Mouse (Mus musculus): ENCODE data around the gene Suclg1. TPM values are rescaled to one million over a fixed set of nuclear protein-coding genes. Genes with fewer than 3 reads are reported as not detected.

Suclg1 gene
- total RNA-seq (2023), result 19.9 and 23.7 TPM in 2 replicates

GRCm38 (mm10) chr6:73248237-73249048 lies at the start of gene Suclg1:
TSS of gene Suclg1 (plus strand) at chr6:73248382.

DNA sequence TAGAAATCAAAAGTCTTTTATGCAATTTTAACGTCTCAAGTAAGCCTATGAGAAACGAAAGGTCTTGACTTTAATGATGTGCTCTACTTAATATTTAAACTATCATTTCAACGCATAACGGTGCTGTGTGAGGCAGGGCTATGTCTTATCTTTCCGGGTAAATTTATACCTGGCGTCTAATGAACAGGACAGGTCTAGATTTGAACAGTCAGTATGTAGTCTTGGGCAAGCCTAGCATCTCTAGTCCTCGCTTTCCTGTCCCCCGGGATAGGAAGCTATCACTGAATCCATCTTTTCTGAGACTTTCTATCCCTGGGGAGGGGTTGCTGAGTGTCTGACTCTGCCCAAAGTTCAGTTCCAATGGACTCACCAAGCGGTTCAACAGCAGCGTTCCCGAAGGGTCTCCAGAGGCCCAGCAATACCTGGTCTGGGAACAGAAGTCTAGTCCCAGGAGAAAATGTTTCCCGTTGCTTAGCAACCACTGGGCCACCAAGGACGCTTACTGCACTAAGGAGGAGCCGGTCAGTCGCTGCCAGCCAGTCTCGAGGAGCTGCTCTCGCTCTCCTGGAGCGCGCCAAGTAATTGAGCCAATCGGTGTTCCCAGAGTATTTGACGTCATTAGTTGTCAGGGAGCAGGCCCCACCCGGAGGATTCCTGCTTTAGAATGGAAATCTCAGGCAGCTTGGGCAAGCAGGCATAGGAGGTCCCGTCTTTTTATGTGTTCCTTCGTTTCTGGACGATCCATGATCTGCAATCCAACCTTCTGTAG lies 26.8 kb upstream of the Suclg1 start, which contains the start of gene Dnah6:
Dnah6 (minus strand) TSS at position 463 of the 769 bp plus-strand sequence.

Other genes starting within 250 kb of the Suclg1 start
- gene Dnah6, start 26.7 kb upstream of the Suclg1 start, total RNA-seq (2023), result 0.22 and 0.34 TPM in 2 replicates
- gene 4931417E11Rik, start 221.3 kb downstream of the Suclg1 start, total RNA-seq (2023), result not detected in 2 replicates

Measured in neutrophil, adult 65 days (primary cell).